Mouse (Mus musculus) megakaryocyte-erythroid progenitor cell, adult 5-6 weeks (primary cell): ENCODE measurements around the gene Tiam1. TPM values are rescaled to one million over a fixed set of nuclear protein-coding genes. Genes with fewer than 3 reads are reported as not detected.

Experiments used
- ATAC-seq: replicated peaks from 2 replicates; pipeline ENCODE4 v1.8.0; 2016; ENCODE audit warnings: mild to moderate bottlenecking, inconsistent platforms; ENCODE audit not compliant: severe bottlenecking, poor library complexity, low FRiP score, low TSS enrichment
- total RNA-seq, 2 experiments: library from RNA; stranded (forward) in 1 of 2; stranded (reverse) in 1 of 2; fragments of 200-1000, 215-1000 nt in 1 of 2; fragments of >200 nt in 1 of 2; fragmentation: Nextera tagmentation in 1 of 2; gene quantifications; 2 replicates each; pipeline ENCODE4 v1.2.3; 2014 to 2017

Gene Tiam1
- total RNA-seq, 2 experiments from 2014 or later = 8.3 to 11.6 TPM

DNA sequence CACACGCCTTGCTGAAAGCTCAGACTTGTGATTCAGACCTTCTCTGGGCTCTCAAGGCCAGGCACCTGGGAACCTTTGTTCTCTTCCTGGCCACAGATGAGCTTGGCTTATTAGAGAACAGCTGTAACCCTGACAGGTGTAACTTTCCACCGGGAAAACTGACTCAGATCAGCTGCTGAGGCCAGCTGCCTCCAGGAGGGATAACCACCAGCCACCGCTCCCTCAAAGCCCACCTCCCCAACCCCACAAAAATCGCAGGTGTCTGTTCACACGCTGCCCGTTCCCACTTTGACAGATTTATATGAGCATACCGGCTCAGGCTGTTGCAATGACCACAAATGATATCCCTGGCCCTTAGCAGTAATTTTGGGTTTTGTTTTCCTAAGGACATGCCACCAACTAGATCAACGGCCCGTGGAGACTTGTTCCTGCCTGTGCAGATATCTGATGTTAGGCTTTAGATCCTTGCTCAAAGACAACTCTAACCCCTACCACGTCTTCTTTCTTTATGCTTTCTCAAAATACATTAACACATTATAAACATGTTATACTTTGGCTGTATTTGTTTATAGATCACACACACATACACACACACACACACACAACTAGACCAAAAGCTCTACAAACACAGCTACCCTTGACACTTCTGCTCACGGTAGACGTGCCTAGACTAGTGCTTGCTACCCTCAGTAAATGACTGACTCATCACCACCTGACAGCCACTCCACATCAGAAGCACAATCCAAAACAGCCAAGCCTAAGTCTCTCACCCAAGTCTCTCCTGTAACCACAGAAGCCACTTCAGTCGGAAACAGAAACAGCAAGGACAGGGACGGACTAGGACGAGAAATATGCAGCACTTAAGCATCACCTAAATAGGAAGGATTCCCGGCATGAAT, 169.5 kb downstream of the Tiam1 start:
- no peak for ATAC-seq

DNA sequence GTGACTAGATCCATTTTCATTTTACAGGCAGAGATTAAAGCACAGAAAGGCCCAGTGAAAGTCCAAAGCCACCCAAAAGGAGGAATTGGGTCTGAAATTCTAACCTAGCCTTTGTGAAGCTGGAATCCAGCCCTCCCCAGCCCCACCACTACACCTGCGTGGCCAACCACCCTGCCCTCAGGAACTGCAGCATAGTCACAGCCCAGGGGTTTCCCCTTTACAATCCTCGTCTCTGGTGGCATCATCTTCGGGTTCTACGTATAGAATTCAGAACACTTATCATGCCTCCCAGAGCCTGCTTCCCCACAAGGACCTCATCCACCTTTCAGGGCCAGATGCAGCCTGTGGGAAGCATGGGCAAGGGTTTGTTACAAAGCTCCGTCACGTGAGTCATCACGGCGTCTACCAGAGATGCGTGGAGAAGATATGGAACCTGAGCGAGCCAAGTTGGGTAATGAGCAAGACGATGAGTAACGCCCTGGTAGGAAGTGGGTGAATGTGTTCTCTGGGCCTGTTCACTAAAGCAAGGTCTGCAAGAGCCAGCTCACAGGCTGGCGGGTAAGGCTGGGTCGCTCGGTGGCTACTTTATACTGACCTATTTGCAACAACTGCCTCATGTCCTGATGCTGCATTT, 170.6 kb downstream of the Tiam1 start:
- peak; percentile 77 for ATAC-seq

DNA sequence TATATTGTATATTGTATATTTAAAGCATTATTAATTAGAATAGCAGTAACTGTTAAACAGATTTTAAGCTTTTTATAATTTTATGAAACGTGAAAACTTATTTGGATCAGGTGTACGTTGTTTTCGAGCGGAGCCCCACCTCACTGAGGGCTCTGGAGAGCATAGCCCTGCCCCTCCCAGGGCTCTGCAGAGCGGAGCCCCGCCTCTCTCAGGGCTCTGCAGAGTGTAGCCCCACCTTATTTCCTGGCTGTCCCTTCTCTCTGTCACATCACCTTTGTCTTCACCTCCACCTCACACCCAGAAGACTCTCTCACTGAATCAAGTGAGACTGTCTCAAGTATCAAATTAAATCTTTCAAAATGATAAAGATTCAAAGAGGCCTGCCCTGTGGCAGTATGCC, 171.6 kb downstream of the Tiam1 start:
- ATAC-seq = no peak

DNA sequence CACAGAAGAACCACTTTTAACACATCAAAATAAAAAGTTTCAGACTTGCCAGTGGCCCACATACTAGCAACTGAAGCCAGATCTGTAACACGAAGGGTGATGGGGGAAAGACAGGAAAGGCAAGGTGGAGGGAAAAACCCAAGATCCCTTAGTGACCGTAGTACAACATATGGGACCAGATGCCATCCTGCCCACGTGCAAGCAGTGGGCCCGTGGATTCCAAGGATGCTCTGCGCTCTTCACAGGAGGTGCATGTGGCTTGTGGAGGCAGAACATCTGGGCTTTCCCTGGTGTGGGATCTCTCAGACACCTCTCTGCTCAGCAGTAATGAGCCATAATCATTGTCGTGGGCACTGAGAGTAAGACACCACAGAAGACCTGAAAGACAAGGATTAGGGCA, 175.5 kb downstream of the Tiam1 start:
- no peak for ATAC-seq

DNA sequence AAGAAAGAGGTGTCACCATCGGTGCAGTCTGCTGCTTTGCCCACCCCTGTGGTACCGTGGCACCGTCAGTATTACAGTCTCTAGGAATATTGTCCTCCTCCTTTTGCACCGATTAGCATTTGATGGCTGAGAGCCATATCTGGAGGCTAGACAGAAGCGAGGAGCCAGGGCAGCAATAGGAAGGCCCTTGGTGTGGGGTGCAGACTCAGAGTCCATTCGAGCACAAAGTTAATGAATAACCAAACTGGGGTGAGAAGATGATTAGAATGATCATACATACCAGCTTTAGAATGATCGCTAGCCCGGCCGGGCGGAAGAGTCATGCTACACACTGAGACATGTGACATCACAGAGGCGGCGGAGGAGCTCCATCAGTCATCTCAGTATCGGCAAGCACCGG, 180.7 kb downstream of the Tiam1 start:
- ATAC-seq = no peak

DNA sequence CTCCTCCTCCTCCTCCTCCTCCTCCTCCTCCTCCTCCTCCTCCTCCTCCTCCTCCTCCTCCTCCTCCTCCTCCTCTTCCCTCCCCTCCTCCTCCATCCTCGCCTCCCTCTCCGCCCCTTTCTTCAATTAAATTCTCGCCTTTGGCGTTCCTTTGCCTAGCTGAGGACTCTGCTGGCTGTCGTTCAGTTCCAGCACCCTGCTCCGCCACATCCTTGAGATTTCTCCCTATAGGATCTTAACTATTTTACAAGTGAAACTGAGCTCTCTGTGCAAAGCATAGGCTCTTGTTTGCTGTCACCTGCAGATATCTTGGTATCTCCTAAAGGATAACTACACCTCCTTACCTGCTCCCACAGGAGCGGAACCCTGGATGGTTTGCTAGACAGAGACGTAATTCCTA, 182.7 kb downstream of the Tiam1 start:
- no peak for ATAC-seq

DNA sequence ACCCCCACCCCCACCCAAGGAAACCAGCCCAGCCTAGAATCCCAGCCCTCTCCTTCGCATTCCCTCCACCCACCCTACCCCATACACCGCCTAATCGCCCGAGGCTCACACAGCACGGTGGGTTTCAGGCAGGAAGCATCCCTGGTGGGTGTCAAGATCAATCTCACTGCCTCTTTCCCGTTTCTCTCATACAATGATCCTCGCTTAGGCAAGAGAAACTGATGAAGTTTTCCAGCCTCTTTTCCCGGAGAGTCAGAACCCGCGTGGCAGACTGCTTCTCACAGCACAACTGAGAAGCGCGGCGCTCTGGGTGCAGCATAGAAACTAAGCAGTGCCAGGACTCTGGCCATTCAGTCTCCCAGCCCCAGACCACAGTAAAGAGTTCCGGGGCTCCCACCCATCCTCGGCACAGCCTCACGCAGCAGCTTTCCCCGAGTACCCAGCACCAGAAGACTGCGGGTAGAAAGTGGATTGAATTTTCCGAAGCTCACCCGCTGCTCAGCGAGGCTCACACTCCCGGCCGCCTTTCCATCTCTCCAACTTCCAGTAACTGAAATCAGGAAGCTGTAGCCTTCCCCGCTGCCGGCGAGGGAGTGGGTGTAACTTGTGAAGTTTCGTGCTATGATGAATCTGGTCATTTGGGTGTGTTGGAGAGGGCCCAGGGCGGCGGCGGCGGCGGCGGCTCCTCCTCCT, 183.2 kb downstream of the Tiam1 start:
- no peak for ATAC-seq

DNA sequence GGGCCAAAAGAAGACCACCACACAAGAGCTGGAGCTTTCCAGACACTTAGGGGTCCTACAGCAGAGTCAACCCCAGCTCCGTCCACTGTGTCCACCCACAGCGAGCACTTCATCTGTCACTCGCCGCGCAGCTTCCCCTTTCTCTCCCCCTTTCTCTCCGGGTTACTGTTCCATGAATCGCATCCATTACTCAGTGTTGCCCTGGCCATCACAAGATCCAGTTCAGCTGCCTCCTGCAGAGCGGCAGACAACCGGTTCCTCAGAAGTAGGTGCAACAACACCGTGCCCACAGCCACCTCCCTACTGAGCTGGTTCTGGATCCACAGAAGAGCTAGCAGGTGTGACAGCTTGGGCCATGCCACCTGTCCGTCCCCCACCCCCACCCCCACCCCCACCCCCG, 184.6 kb downstream of the Tiam1 start:
- no peak for ATAC-seq

DNA sequence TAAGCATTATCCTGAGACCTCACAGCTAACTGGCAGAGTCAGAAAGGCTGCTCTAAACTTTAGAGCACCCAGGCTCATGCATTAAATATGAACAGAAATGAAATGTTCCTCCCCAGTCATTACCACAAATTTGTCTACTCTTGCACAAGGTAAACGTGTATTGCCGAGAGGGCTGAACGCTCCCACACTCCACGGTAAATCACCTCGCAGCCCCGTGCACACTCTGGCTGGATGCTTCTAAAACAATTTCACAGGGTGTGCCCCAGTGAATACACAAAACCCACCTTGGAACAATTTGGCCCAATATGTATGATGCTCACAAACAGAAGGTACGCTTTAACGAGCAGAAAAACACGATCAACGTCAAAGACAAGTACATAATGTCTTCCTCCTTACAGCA, 185.5 kb downstream of the Tiam1 start:
- no peak for ATAC-seq

DNA sequence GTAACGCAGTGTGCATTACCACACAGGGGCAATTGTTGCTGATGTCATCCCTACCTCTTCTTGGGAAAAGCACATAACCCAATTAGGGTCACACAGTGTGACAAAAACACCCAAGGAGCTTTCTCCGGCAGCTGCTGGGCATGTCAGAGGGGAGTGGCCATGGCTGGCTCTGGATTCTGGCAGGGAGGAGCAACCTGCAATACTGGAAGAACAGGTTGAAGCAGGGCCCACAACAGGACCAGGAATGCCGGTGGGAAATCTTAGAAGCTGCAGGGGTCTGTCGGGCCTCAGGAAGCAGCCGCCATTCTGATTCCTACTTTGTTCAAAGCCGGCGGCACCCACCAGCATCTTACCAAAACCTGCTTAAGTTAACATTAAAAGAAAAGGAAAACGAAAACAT, 189.0 kb downstream of the Tiam1 start:
- no peak for ATAC-seq

DNA sequence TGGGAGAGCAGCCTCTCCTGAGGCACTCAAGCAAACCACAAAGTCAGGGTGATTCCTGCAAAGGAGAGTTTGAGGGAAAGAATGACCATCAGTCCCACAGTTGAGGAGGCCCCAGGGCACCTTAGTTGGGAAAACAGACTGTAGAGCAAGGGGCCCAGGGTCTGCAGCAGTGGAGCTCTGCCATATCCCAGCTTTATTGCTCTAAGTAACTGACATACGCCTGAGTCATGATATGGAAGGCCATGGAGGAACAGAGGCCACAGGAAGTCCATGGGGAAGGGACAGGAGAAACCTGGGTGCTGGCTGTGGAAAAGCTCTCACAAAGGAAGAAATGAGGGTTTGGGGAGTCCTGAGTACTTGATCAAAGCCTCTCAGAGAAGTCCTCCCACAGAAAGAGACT, 189.5 kb downstream of the Tiam1 start:
- ATAC-seq = no peak

DNA sequence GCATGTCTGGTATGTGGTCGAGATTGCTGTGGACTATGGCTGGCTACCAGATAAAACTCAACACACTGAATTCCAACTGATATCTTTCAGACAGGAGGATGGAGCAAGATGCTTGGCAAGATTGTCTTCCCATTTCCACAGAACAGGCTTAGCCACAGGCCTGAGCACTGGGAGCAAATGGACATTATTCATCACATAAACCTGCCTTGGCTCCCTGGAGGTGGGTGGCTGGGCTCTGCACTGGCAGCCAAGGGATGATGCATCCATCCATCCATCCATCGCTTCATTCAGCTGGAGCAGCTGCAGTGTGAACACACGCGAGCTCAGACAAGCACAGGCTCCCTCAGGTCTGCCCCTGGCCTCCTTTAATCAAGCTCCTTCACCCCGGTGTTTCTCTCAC, 190.7 kb downstream of the Tiam1 start:
- ATAC-seq = no peak

DNA sequence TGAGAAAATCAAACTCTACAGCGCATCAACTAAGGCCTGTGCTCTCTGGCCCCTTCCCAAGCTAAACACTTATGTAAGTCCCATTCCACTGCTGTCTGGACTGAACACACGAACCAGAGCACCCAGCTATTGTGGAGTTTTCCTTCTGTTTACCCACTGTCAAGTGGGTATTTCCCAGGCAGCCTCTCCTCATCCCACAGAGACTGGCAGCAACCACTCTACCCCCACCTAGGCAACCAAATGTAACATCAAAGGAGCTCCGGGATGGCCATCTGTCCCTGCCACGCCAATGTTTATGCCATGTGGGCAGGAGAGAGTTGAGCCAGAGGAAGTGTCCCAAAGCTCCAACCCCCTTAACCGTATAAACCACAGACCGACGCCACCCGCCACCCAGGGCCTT, 192.8 kb downstream of the Tiam1 start:
- ATAC-seq = 0 out of 2 replicates have a peak, but pooled peaks have one; percentile 22

DNA sequence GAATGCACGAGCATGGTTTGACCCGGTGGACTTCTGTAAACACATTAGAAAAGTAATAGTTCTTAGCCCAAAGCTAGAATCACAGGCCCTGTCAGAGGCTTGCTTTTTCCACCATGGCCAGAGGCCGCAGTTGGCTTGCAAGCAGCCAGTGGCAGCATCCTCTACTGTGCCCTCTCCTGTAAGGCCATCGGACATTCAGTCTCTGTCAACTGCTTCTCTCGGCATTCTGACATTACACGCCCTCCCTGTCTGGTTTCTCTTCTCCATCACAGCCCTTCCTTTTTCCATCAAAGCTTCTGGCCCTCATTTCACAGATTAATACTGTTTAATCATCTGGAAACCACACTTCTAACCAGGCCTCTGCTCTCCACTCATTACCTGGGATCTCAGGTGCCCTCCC, 193.3 kb downstream of the Tiam1 start:
- no peak for ATAC-seq

DNA sequence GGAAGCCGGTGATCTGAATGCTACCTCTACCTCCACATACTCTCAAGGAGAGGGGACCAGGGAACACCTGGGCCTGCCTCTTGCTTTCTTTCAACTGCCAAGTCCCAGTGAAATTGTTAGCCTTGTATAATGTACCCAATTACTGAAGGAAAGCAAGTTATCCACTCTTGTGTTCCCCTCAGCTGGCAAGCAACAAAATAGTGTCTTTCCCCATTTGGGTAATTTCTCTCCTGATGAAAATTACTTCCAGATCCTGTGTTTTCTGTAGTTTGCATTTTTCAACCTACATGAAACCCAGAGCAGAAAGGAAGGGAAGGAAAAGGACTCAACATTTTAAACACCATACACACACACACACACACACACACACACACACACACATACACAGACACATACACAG, 195.5 kb downstream of the Tiam1 start:
- ATAC-seq = no peak

DNA sequence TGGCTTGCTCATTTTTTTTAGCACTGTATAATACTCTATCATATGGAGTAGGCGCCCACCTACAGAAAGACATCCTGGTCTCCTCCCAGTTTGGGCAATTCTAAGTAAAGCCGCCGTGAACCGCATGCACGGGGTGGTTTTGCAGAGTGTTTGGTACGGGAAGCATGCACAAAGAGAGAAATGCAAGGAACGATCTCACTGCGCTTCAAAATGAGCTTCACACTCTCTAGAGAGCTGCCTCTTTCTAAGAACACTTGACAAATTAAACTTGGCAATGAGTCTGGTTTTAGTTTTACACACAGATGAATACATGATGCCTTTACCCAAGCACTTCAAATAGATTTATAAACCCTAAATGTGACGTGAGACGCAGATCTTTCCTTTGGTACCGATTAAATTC, 196.8 kb downstream of the Tiam1 start:
- no peak for ATAC-seq

DNA sequence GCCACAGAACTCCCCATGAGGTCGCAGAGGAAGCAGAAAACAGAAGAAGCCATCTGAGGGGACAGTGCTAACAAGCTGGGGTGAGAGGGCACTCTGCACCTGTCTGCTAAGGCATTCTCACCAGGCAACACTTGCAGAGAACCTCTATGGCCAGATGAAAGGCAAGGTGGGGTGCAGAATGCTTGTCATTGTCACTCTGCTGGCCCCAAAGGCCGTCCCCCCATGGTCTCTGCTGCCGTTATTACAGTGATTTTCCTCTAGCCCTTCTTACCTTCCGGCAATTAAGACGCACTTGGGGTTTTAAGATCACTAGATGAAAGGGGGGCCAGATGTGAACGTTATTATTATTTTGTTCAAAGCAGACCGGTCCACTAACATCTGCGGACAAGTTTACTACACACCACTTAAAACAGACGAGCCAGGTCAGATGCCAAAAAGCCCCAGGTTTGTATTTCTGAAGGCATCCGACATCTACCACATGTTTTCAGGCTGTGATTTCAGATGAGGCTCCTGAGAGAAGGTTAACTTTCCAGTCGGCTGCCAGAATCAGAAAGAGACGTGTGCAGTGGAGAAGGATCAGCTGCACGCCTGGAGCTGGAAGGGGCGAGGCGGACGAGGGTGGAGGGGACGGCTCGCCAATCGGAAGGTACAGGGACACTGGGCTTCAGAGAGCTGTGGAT, 198.8 kb downstream of the Tiam1 start:
- no peak for ATAC-seq

DNA sequence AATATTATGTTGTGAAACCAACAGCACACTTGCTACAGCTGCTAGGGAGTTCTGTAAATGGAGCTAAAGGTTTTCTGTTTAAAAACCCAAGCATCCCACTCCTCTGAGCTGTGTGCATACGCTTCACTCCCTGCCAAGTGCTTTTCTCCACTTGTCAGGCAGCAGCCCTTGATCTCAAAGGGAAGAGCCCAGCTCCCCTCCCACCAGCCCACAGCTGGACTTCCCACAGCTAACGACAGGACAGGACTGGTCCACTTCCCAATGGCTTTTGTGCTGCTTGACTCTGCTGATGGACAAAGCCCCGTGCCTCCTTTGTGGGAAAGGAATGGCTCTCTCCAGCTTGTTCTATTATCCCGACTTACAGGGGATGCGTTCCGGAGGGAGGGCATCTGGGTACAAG, 199.5 kb downstream of the Tiam1 start:
- no peak for ATAC-seq

DNA sequence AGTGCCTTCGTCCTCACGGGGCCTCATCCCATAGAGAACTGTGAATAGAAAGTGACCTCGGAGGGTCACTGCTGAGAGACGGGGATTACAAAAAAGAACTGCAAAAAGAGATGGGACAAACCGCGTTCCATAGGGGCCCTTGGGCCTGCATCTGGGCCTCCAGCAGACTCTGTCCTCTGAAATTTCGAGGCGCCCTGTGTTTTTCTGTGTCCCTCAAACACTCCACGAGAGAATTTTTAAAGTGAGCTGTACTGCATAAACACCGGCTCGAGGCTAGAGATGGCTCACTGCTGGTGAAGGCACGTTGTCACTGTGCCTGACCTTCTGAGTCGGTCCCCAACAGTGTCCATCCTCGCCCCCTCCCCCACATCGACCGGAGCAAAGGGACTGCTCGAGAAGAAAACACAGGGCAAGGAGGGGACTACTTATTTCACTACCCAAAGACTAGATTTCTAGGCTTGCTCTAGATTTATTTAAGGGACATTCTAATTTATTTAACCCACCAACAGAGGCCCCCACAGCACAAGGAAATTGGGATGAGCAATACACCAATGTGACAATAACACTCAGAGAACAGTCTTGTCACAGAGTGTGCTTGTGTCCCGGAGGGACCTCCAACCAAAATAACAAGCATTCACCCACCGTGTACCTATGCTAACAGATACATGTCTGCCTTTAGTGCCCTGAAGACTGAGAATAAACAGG, 200.2 kb downstream of the Tiam1 start:
- ATAC-seq = no peak
